Mouse (Mus musculus) MEL (cell line): ENCODE data around the gene Extl1.

Source experiments
- BHLHE40 ChIP-seq: IDR thresholded peaks from 2 replicates; pipeline ENCODE4 v1.6.1; 2012; ENCODE audit warnings: low read depth, mild to moderate bottlenecking, inconsistent platforms, low read length, improper control_type of control experiment, borderline replicate concordance
- CHD1 ChIP-seq: IDR thresholded peaks from 2 replicates; pipeline ENCODE4 v1.6.1; 2012; ENCODE audit warnings: low read depth, mild to moderate bottlenecking, inconsistent platforms, low read length, improper control_type of control experiment
- CTCF ChIP-seq, 3 experiments: IDR thresholded peaks in 2 of 3; conservative IDR thresholded peaks in 1 of 3; 2 replicates each; pipeline ENCODE4 v1.5.1; 2011 to 2012; ENCODE audit warnings: low read length in 3 of 3, low read depth in 2 of 3, mild to moderate bottlenecking in 2 of 3, improper control_type of control experiment in 1 of 3, inconsistent platforms in 1 of 3, mixed read lengths in 1 of 3, moderate library complexity in 1 of 3; ENCODE audit not compliant: control insufficient read depth in 1 of 3, insufficient read depth in 1 of 3, poor library complexity in 1 of 3, severe bottlenecking in 1 of 3
- EP300 ChIP-seq, 2 experiments: IDR thresholded peaks; 2 replicates each; pipeline ENCODE4 v1.6.1; 2011; ENCODE audit warnings: improper control_type of control experiment in 2 of 2, low read length in 2 of 2, low read depth in 1 of 2, mild to moderate bottlenecking in 1 of 2
- NELFE ChIP-seq: IDR thresholded peaks from 2 replicates; pipeline ENCODE4 v1.6.1; 2011; ENCODE audit warnings: low read depth, low read length, improper control_type of control experiment
- POLR2A ChIP-seq, 2 experiments: IDR thresholded peaks; 2 replicates each; pipeline ENCODE4 v1.6.1; 2011 to 2012; ENCODE audit warnings: low read length in 2 of 2, mild to moderate bottlenecking in 2 of 2, control low read depth in 1 of 2, improper control_type of control experiment in 1 of 2, low read depth in 1 of 2, moderate library complexity in 1 of 2; ENCODE audit not compliant: control insufficient read depth in 1 of 2, insufficient read depth in 1 of 2, poor library complexity in 1 of 2
- SMC3 ChIP-seq: IDR thresholded peaks from 2 replicates; pipeline ENCODE4 v1.6.1; 2011; ENCODE audit warnings: low read depth, low read length, improper control_type of control experiment

- TF ChIP-seq CTCF (IDR thresholded peaks at IDR 0.05 in 2 of 3, conservative IDR thresholded peaks at IDR 0.05 in 1 of 3; ENCODE audit: control insufficient read depth in 1 of 3, insufficient read depth in 1 of 3, low read depth in 2 of 3, low read length in 3 of 3, poor library complexity in 1 of 3, severe bottlenecking in 1 of 3), result no peak
- no peak for TF ChIP-seq NELFE
- TF ChIP-seq POLR2A (IDR thresholded peaks at IDR 0.05; ENCODE audit: control insufficient read depth in 1 of 2, insufficient read depth in 1 of 2, low read depth in 1 of 2, low read length in 2 of 2, poor library complexity in 1 of 2), result no peak
- TF ChIP-seq EP300 (IDR thresholded peaks at IDR 0.05; ENCODE audit: low read depth in 1 of 2, low read length in 2 of 2), result no peak
- TF ChIP-seq SMC3, result no peak
- no peak for TF ChIP-seq BHLHE40
- no peak for TF ChIP-seq CHD1
These were observed 30.7 kb downstream of the Extl1 start for GRCm38 (mm10) chr4:134352929-134353328.
